Mouse (Mus musculus) embryonic facial prominence, embryonic 12.5 days (tissue): ENCODE results near the gene Nyap1. TPM values are rescaled to one million over a fixed set of nuclear protein-coding genes. Genes with fewer than 3 reads are reported as not detected.
"Not testable (repeated sequence)": the region's sequence is repeated elsewhere in the genome, so short reads cannot be mapped to it uniquely, and the experiment has no call there.

Experiments used
- ATAC-seq: fragments of 200-750 bp; cut with Nextera tagmentation; 2 replicates; pipeline ENCODE4 v1.8.0; 2017; ENCODE audit not compliant: insufficient number of reproducible peaks, insufficient read depth, low FRiP score, low TSS enrichment
- H3K27ac ChIP-seq: fragments of 300-500 bp; sonication (generic); 2 replicates; pipeline ENCODE4 v1.5.1; 2016; ENCODE audit warnings: mild to moderate bottlenecking
- H3K27me3 ChIP-seq: fragments of 300-500 bp; sonication (generic); 2 replicates; pipeline ENCODE4 v1.6.1; 2016; ENCODE audit warnings: mild to moderate bottlenecking, moderate library complexity
- H3K36me3 ChIP-seq: fragments of 300-500 bp; sonication (generic); 2 replicates; pipeline ENCODE4 v1.6.1; 2016; ENCODE audit warnings: mild to moderate bottlenecking
- H3K4me1 ChIP-seq: fragments of 300-500 bp; sonication (generic); 2 replicates; pipeline ENCODE4 v1.6.1; 2016
- H3K4me2 ChIP-seq: fragments of 300-500 bp; sonication (generic); replicated peaks from 2 replicates; pipeline ENCODE4 v1.6.1; 2016; ENCODE audit warnings: mild to moderate bottlenecking, moderate library complexity
- H3K4me3 ChIP-seq: fragments of 300-500 bp; sonication (generic); 2 replicates; pipeline ENCODE4 v1.5.1; 2016; ENCODE audit warnings: mild to moderate bottlenecking
- H3K9ac ChIP-seq: fragments of 300-500 bp; sonication (generic); 2 replicates; pipeline ENCODE4 v1.6.1; 2016; ENCODE audit warnings: mild to moderate bottlenecking, moderate library complexity
- H3K9me3 ChIP-seq: fragments of 300-500 bp; sonication (generic); 2 replicates; pipeline ENCODE4 v1.6.1; 2016; ENCODE audit warnings: mild to moderate bottlenecking, moderate library complexity
- WGBS: fragments of 180-500 bp; shearing (Covaris S2); methylation state at CpG from one replicate; pipeline ENCODE4 v1.1.7; 2016; 5-methylcytosine and 5-hydroxymethylcytosine counted together
- polyA plus RNA-seq: library from polyadenylated mRNA; unstranded; fragments of >200 nt; fragmentation: Nextera tagmentation; extraction: Ambion mirVana; gene quantifications from 2 replicates; pipeline ENCODE4 v1.2.1, GENCODE M21; 2016

Gene Nyap1
- polyA plus RNA-seq, 1 experiment from 2014 or later: 3.7 TPM

GRCm38 (mm10) chr5:137737400-137737940, 3.9 kb downstream of the Nyap1 start:
- Histone ChIP-seq H3K4me3 (no peak overlapping the region), H3K27ac (no peak overlapping the region)

GRCm38 (mm10) chr5:137734289-137735061, 6.9 kb downstream of the Nyap1 start:
- Histone ChIP-seq H3K36me3 (peaks cover 67% of the 10 kb centered on the region), H3K4me2 (peak overlapping the region; percentile 10), H3K9ac (peak overlapping the region; percentile 33; the same call in 1 of the 2 replicates), H3K4me1 (peaks cover 33% of the 10 kb centered on the region), H3K9me3 (no peaks in the 10 kb centered on the region), H3K27me3 (no peaks in the 10 kb centered on the region), H3K4me3 (no peak overlapping the region), H3K27ac (peak overlapping the region; percentile 54)
- ATAC-seq: peak; percentile 57
- WGBS: 72% methylated on average over 6 of the region's 6 CpGs

More at GRCm38 (mm10) chr5:137737400-137737940, 3.9 kb downstream of the Nyap1 start:
- 81% methylated on average over 6 of the region's 6 CpGs for WGBS
- peaks cover 42% of the 10 kb centered on the region for H3K4me1 ChIP-seq
- H3K27me3 ChIP-seq: no peaks in the 10 kb centered on the region
- no peak for ATAC-seq
- H3K36me3 ChIP-seq: peaks cover 49% of the 10 kb centered on the region
- H3K9me3 ChIP-seq: no peaks in the 10 kb centered on the region
- no peak overlapping the region for H3K4me2 ChIP-seq
- peak overlapping the region; percentile 15; the same call in 1 of the 2 replicates for H3K9ac ChIP-seq

- 78% methylated on average over 12 of the region's 12 CpGs for WGBS
- Histone ChIP-seq H3K4me1 (peaks cover 25% of the 10 kb centered on the region), H3K9me3 (no peaks in the 10 kb centered on the region), H3K4me2 (peak overlapping the region; percentile 10), H3K27me3 (no peaks in the 10 kb centered on the region), H3K9ac (no peak overlapping the region), H3K27ac (0 out of 2 replicates have a peak overlapping the region, but pooled peaks have one; percentile 54), H3K36me3 (peaks cover 67% of the 10 kb centered on the region), H3K4me3 (no peak overlapping the region)
- ATAC-seq: no peak; the same call in 1 of the 2 replicates
Observed at GRCm38 (mm10) chr5:137733638-137734288, 7.6 kb downstream of the Nyap1 start.

- WGBS: 71% methylated on average over 6 of the region's 6 CpGs
Observed at GRCm38 (mm10) chr5:137726767-137727166, 14.6 kb downstream of the Nyap1 start.

GRCm38 (mm10) chr5:137723840-137724239, 17.6 kb downstream of the Nyap1 start:
- Histone ChIP-seq H3K27ac (no peak overlapping the region), H3K36me3 (no peaks in the 10 kb centered on the region), H3K4me3 (no peak overlapping the region), H3K9me3 (no peaks in the 10 kb centered on the region), H3K4me1 (no peaks in the 10 kb centered on the region), H3K27me3 (no peaks in the 10 kb centered on the region), H3K9ac (no peak overlapping the region), H3K4me2 (no peak overlapping the region)
- ATAC-seq: no peak
- 83% methylated on average over 5 of the region's 5 CpGs for WGBS

More at GRCm38 (mm10) chr5:137726767-137727166, 14.6 kb downstream of the Nyap1 start:
- Histone ChIP-seq H3K27ac (no peak overlapping the region), H3K27me3 (no peaks in the 10 kb centered on the region), H3K4me1 (0 out of 2 replicates have a peak, but pooled peaks cover 4% of the 10 kb centered on the region), H3K9ac (no peak overlapping the region), H3K36me3 (peaks cover 12% of the 10 kb centered on the region), H3K4me2 (no peak overlapping the region), H3K4me3 (no peak overlapping the region), H3K9me3 (no peaks in the 10 kb centered on the region)
- no peak for ATAC-seq

- 16% methylated on average over 11 of the region's 16 CpGs for WGBS
- H3K4me2 ChIP-seq: peak overlapping the region; percentile 37
- not testable (repeated sequence) for H3K9me3 ChIP-seq, H3K9ac ChIP-seq, ATAC-seq, H3K27ac ChIP-seq, H3K4me3 ChIP-seq, H3K27me3 ChIP-seq, H3K4me1 ChIP-seq, H3K36me3 ChIP-seq
Observed at GRCm38 (mm10) chr5:137720558-137721164, 20.7 kb downstream of the Nyap1 start.

- 83% methylated on average over 6 of the region's 6 CpGs for WGBS
- no peak overlapping the region for H3K4me2 ChIP-seq
- H3K36me3 ChIP-seq: no peaks in the 10 kb centered on the region
- H3K27me3 ChIP-seq: no peaks in the 10 kb centered on the region
- ATAC-seq: no peak
- no peak overlapping the region for H3K9ac ChIP-seq
- H3K27ac ChIP-seq: no peak overlapping the region
- no peaks in the 10 kb centered on the region for H3K9me3 ChIP-seq
- H3K4me1 ChIP-seq: no peaks in the 10 kb centered on the region
- no peak overlapping the region for H3K4me3 ChIP-seq
Observed at GRCm38 (mm10) chr5:137719088-137719487, 22.3 kb downstream of the Nyap1 start.

GRCm38 (mm10) chr5:137718020-137718790, 23.2 kb downstream of the Nyap1 start:
- no peak for ATAC-seq
- H3K4me2 ChIP-seq: no peak overlapping the region
- H3K9me3 ChIP-seq: no peaks in the 10 kb centered on the region
- H3K27me3 ChIP-seq: no peaks in the 10 kb centered on the region
- H3K9ac ChIP-seq: no peak overlapping the region
- no peak overlapping the region for H3K4me3 ChIP-seq
- no peaks in the 10 kb centered on the region for H3K36me3 ChIP-seq
- no peak overlapping the region for H3K27ac ChIP-seq
- no peaks in the 10 kb centered on the region for H3K4me1 ChIP-seq
- 63% methylated on average over 8 of the region's 8 CpGs for WGBS

- no peak overlapping the region for H3K4me2 ChIP-seq
- 59% methylated on average over 8 of the region's 8 CpGs for WGBS
- H3K36me3 ChIP-seq: no peaks in the 10 kb centered on the region
- no peaks in the 10 kb centered on the region for H3K9me3 ChIP-seq
- no peak overlapping the region for H3K27ac ChIP-seq
- H3K9ac ChIP-seq: no peak overlapping the region
- H3K27me3 ChIP-seq: no peaks in the 10 kb centered on the region
- H3K4me3 ChIP-seq: no peak overlapping the region
- ATAC-seq: no peak
- H3K4me1 ChIP-seq: no peaks in the 10 kb centered on the region
Observed at GRCm38 (mm10) chr5:137715685-137716084, 25.7 kb downstream of the Nyap1 start.

- no peaks in the 10 kb centered on the region for H3K36me3 ChIP-seq
- no peak overlapping the region for H3K4me3 ChIP-seq
- H3K27me3 ChIP-seq: no peaks in the 10 kb centered on the region
- H3K4me2 ChIP-seq: no peak overlapping the region
- H3K27ac ChIP-seq: no peak overlapping the region
- 80% methylated on average over 5 of the region's 5 CpGs for WGBS
- H3K9me3 ChIP-seq: no peaks in the 10 kb centered on the region
- no peaks in the 10 kb centered on the region for H3K4me1 ChIP-seq
- ATAC-seq: no peak
- H3K9ac ChIP-seq: no peak overlapping the region
Observed at GRCm38 (mm10) chr5:137713454-137713853, 28.0 kb downstream of the Nyap1 start.
